Mouse (Mus musculus) forebrain, embryonic 13.5 days (tissue): ENCODE data around the gene Tcte2. TPM values are rescaled to one million over a fixed set of nuclear protein-coding genes. Genes with fewer than 3 reads are reported as not detected.

Source experiments
- ATAC-seq: fragments of 200-750 bp; cut with Nextera tagmentation; 2 replicates; pipeline ENCODE4 v1.8.0; 2017
- H3K27ac ChIP-seq: fragments of 300-500 bp; sonication (generic); 2 replicates; pipeline ENCODE4 v1.5.1; 2015; ENCODE audit warnings: inconsistent platforms, mild to moderate bottlenecking, moderate library complexity
- H3K27me3 ChIP-seq: fragments of 300-500 bp; sonication (generic); 2 replicates; pipeline ENCODE4 v1.6.1; 2015; ENCODE audit warnings: mild to moderate bottlenecking, inconsistent platforms
- H3K36me3 ChIP-seq: fragments of 300-500 bp; sonication (generic); 2 replicates; pipeline ENCODE4 v1.6.1; 2015; ENCODE audit warnings: mild to moderate bottlenecking, inconsistent platforms; ENCODE audit not compliant: poor library complexity, severe bottlenecking
- H3K4me1 ChIP-seq: fragments of 300-500 bp; sonication (generic); 2 replicates; pipeline ENCODE4 v1.6.1; 2015; ENCODE audit warnings: inconsistent platforms
- H3K4me2 ChIP-seq: fragments of 300-500 bp; sonication (generic); 2 replicates; pipeline ENCODE4 v1.6.1; 2015; ENCODE audit warnings: inconsistent platforms, mild to moderate bottlenecking, moderate library complexity
- H3K4me3 ChIP-seq: fragments of 300-500 bp; sonication (generic); 2 replicates; pipeline ENCODE4 v1.5.1; 2015; ENCODE audit warnings: mild to moderate bottlenecking, inconsistent platforms
- H3K9ac ChIP-seq: fragments of 300-500 bp; sonication (generic); 2 replicates; pipeline ENCODE4 v1.6.1; 2015; ENCODE audit warnings: mild to moderate bottlenecking, inconsistent platforms
- H3K9me3 ChIP-seq: fragments of 300-500 bp; sonication (generic); replicated peaks from 2 replicates; pipeline ENCODE4 v1.6.1; 2016; ENCODE audit warnings: inconsistent platforms
- WGBS: fragments of 180-500 bp; shearing (Covaris S2); methylation state at CpG from one replicate; pipeline ENCODE4 v1.1.7; 2015; 5-methylcytosine and 5-hydroxymethylcytosine counted together
- polyA plus RNA-seq: library from polyadenylated mRNA; unstranded; fragments of >200 nt; fragmentation: Nextera tagmentation; extraction: Ambion mirVana; gene quantifications from 2 replicates; pipeline ENCODE4 v1.2.1, GENCODE M21; 2015

Tcte2 gene
- polyA plus RNA-seq, 1 experiment from 2014 or later: 19.2 TPM

- Histone ChIP-seq H3K27ac (no peak overlapping the region), H3K9me3 (no peaks in the 10 kb centered on the region), H3K36me3 (no peaks in the 10 kb centered on the region), H3K27me3 (no peaks in the 10 kb centered on the region), H3K4me3 (no peak overlapping the region), H3K9ac (no peak overlapping the region), H3K4me1 (peaks cover 40% of the 10 kb centered on the region), H3K4me2 (no peak overlapping the region)
- no peak for ATAC-seq
- 79% methylated on average over 13 of the region's 13 CpGs for WGBS
Observed at GRCm38 (mm10) chr17:13663386-13664166, 98.0 kb downstream of the Tcte2 start.

Other genes starting within 250 kb of the Tcte2 start
- 137 and 159 TPM in 2 replicates for gene Afdn, start 1.3 kb downstream of the Tcte2 start, polyA plus RNA-seq
- not detected in 2 replicates for gene Gm7168, start 186.5 kb upstream of the Tcte2 start, polyA plus RNA-seq
- not detected in 2 replicates for gene Gm7356, start 241.9 kb upstream of the Tcte2 start, polyA plus RNA-seq